Mouse (Mus musculus) kidney, adult 2 months (tissue): ENCODE results near the gene Olfr555. TPM values are rescaled to one million over a fixed set of nuclear protein-coding genes. Genes with fewer than 3 reads are reported as not detected.
"Not testable (repeated sequence)": the region's sequence is repeated elsewhere in the genome, so short reads cannot be mapped to it uniquely, and the experiment has no call there.

Experiments used
- DNase-seq: peaks from one replicate; pipeline ENCODE4 v3.0.0; 2021
- H3K27ac ChIP-seq: fragments of 200-500 bp; 2 replicates; pipeline ENCODE4 v1.5.1; 2012; ENCODE audit warnings: low read depth, low read length, control low read depth, inconsistent platforms; ENCODE audit not compliant: insufficient read depth
- H3K27me3 ChIP-seq: fragments of 200-500 bp; replicated peaks from 2 replicates; pipeline ENCODE4 v1.6.1; 2012; ENCODE audit warnings: mild to moderate bottlenecking, moderate library complexity, low read length, inconsistent platforms; ENCODE audit not compliant: control insufficient read depth, insufficient read depth
- H3K36me3 ChIP-seq: fragments of 200-500 bp; 2 replicates; pipeline ENCODE4 v1.6.1; 2012; ENCODE audit warnings: mild to moderate bottlenecking, moderate library complexity, low read length, inconsistent platforms; ENCODE audit not compliant: control insufficient read depth, insufficient read depth
- H3K4me1 ChIP-seq: fragments of 200-500 bp; 2 replicates; pipeline ENCODE4 v1.6.1; 2011; ENCODE audit warnings: low read length; ENCODE audit not compliant: control insufficient read depth, insufficient read depth
- H3K4me3 ChIP-seq: fragments of 200-500 bp; 2 replicates; pipeline ENCODE4 v1.5.1; 2011; ENCODE audit warnings: mild to moderate bottlenecking, low read depth, low read length, control low read depth; ENCODE audit not compliant: insufficient read depth
- CTCF ChIP-seq: fragments of 200-500 bp; conservative IDR thresholded peaks from 2 replicates; pipeline ENCODE4 v1.5.1; 2011; ENCODE audit warnings: low read depth, mild to moderate bottlenecking, control low read depth, low read length, moderate library complexity, mixed read lengths; ENCODE audit not compliant: insufficient read depth, insufficient read length
- POLR2A ChIP-seq: fragments of 200-500 bp; IDR thresholded peaks from one replicate; pipeline ENCODE4 v1.6.1; 2011; ENCODE audit warnings: low read depth, low read length, control low read depth
- WGBS: fragments of 180-500 bp; shearing (Covaris S2); methylation state at CpG from one replicate; pipeline ENCODE4 v1.1.7; 2018; 5-methylcytosine and 5-hydroxymethylcytosine counted together
- polyA plus RNA-seq: library from polyadenylated mRNA; depleted of rRNA; stranded (reverse); fragments of >200 nt; gene quantifications from 2 replicates; pipeline ENCODE4 v1.2.3, GENCODE M21; 2012; rRNA removed

Olfr555 gene
- not detected in 2 replicates for polyA plus RNA-seq

- WGBS, result 76% methylated on average over 1 of the region's 1 CpGs
- DNase-seq, result no peak
Measured at GRCm38 (mm10) chr7:102658523-102658922, at the start of gene Olfr555. Olfr555 (plus strand) TSS chr7:102658823.

GRCm38 (mm10) chr7:102618118-102618517, 40.5 kb upstream of the Olfr555 start, which contains the start of gene Olfr553:
Olfr553 (minus strand) TSS chr7:102618218.
- no peak for DNase-seq
- no peak for TF ChIP-seq POLR2A
- TF ChIP-seq CTCF, result no peak
- H3K4me3 ChIP-seq, result no peak within 1 kb of the TSS
- no peaks in the 10 kb centered on the region for H3K27me3 ChIP-seq
- H3K36me3 ChIP-seq, result no peaks in the 10 kb centered on the region
- H3K27ac ChIP-seq, result no peak within 1 kb of the TSS
- no peaks in the 10 kb centered on the region for H3K4me1 ChIP-seq

More at GRCm38 (mm10) chr7:102658523-102658922, at the start of gene Olfr555:
- TF ChIP-seq POLR2A (no peak), CTCF (no peak)
- Histone ChIP-seq H3K27ac (no peak within 1 kb of the TSS), H3K27me3 (no peaks in the 10 kb centered on the region), H3K36me3 (no peaks in the 10 kb centered on the region), H3K4me3 (no peak within 1 kb of the TSS), H3K4me1 (no peaks in the 10 kb centered on the region)

GRCm38 (mm10) chr7:102619608-102620007, 39.0 kb upstream of the Olfr555 start:
- Histone ChIP-seq H3K4me3 (no peak overlapping the region), H3K36me3 (no peaks in the 10 kb centered on the region), H3K27ac (no peak overlapping the region), H3K4me1 (no peaks in the 10 kb centered on the region), H3K27me3 (no peaks in the 10 kb centered on the region)
- DNase-seq, result no peak
- TF ChIP-seq POLR2A (no peak), CTCF (no peak)
- 46% methylated on average over 5 of the region's 5 CpGs for WGBS

GRCm38 (mm10) chr7:102620368-102620767, 38.3 kb upstream of the Olfr555 start:
- not testable (repeated sequence) for H3K27ac ChIP-seq, DNase-seq, H3K4me3 ChIP-seq, H3K4me1 ChIP-seq, H3K27me3 ChIP-seq, H3K36me3 ChIP-seq
- 90% methylated on average over 19 of the region's 19 CpGs for WGBS

GRCm38 (mm10) chr7:102636665-102637064, 22.0 kb upstream of the Olfr555 start:
- Histone ChIP-seq H3K4me1 (no peaks in the 10 kb centered on the region), H3K27me3 (no peaks in the 10 kb centered on the region), H3K27ac (no peak overlapping the region), H3K4me3 (no peak overlapping the region), H3K36me3 (no peaks in the 10 kb centered on the region)
- DNase-seq, result peak; percentile 60
- TF ChIP-seq CTCF (peak; percentile 35; the same call in 1 of the 2 replicates), POLR2A (no peak)
- 35% methylated on average over 3 of the region's 3 CpGs for WGBS

GRCm38 (mm10) chr7:102638132-102638531, 20.5 kb upstream of the Olfr555 start, which contains the start of gene Olfr554:
Olfr554 (plus strand) TSS chr7:102638432.
- no peak for DNase-seq
- Histone ChIP-seq H3K36me3 (no peaks in the 10 kb centered on the region), H3K4me3 (no peak within 1 kb of the TSS), H3K27ac (no peak within 1 kb of the TSS), H3K27me3 (no peaks in the 10 kb centered on the region), H3K4me1 (no peaks in the 10 kb centered on the region)
- 69% methylated on average over 1 of the region's 1 CpGs for WGBS
- no peak for TF ChIP-seq POLR2A
- TF ChIP-seq CTCF, result no peak

- H3K4me3 ChIP-seq, H3K4me1 ChIP-seq, H3K27me3 ChIP-seq, H3K27ac ChIP-seq, H3K36me3 ChIP-seq, DNase-seq: not testable (repeated sequence)
- WGBS, result 87% methylated on average over 4 of the region's 4 CpGs
Measured at GRCm38 (mm10) chr7:102644945-102645344, 13.7 kb upstream of the Olfr555 start.

GRCm38 (mm10) chr7:102664599-102664998, 6.0 kb downstream of the Olfr555 start, which contains the start of gene Olfr556:
Olfr556 (plus strand) TSS chr7:102664899.
- WGBS, result 37% methylated on average over 3 of the region's 3 CpGs
- H3K27ac ChIP-seq, result no peak within 1 kb of the TSS
- no peaks in the 10 kb centered on the region for H3K27me3 ChIP-seq
- DNase-seq, result no peak
- H3K36me3 ChIP-seq, result no peaks in the 10 kb centered on the region
- H3K4me3 ChIP-seq, result no peak within 1 kb of the TSS
- H3K4me1 ChIP-seq, result no peaks in the 10 kb centered on the region
- TF ChIP-seq CTCF (no peak), POLR2A (no peak)
